Mouse (Mus musculus) left cerebral cortex, adult 2 months (tissue): Measurements from ENCODE around the gene Nbeal2. TPM values are rescaled to one million over a fixed set of nuclear protein-coding genes. Genes with fewer than 3 reads are reported as not detected.

Experiments used
- DNase-seq, 2 experiments: peaks; one replicate each; pipeline ENCODE4 v3.0.0; 2021 to 2022; ENCODE audit warnings: low spot score in 2 of 2, mixed read lengths in 1 of 2; ENCODE audit errors: extremely low spot score in 1 of 2
- H3K27ac ChIP-seq: fragments of 200-600 bp; 2 replicates; pipeline ENCODE4 v1.8.1; 2022
- H3K4me3 ChIP-seq: fragments of 200-600 bp; 2 replicates; pipeline ENCODE4 v1.8.1; 2022
- CTCF ChIP-seq: fragments of 200-600 bp; IDR thresholded peaks from 2 replicates; pipeline ENCODE4 v1.8.1; 2022; ENCODE audit warnings: antibody characterized with exemption, mild to moderate bottlenecking, moderate library complexity
- intact Hi-C: fragments of 180-260 bp; cut with DNase I; formaldehyde crosslinking; loops from one replicate; pipeline ENCODE4 v1.15.1; 2025
- microRNA-seq, 2 experiments: library from miRNA; unstranded; fragments of <30 nt; microRNA quantifications; one replicate each; pipeline ENCODE4 v1.2.0; 2021
- total RNA-seq, 2 experiments: library from RNA; stranded (reverse); gene quantifications; 2 replicates each; pipeline ENCODE4 v1.2.3; 2021

Nbeal2 gene
- total RNA-seq, 2 experiments from 2014 or later, result 12.6 to 14.4 TPM

- DNase-seq, result no peak
- no peak for TF ChIP-seq CTCF
- Histone ChIP-seq H3K4me3 (no peak overlapping the region), H3K27ac (no peak overlapping the region)
- intact Hi-C loops, result no loop called here
Measured at GRCm38 (mm10) chr9:110622621-110623219, 31.2 kb downstream of the Nbeal2 start.

- no peak for DNase-seq
- Histone ChIP-seq H3K27ac (no peak overlapping the region), H3K4me3 (no peak overlapping the region)
- intact Hi-C loops, result no loop called here
- TF ChIP-seq CTCF, result no peak
Measured at GRCm38 (mm10) chr9:110620685-110621084, 33.3 kb downstream of the Nbeal2 start.

GRCm38 (mm10) chr9:110620180-110620579 lies 33.8 kb downstream of the Nbeal2 start:
- no peak for DNase-seq
- no peak overlapping the region for H3K4me3 ChIP-seq
- TF ChIP-seq CTCF, result no peak; the same call in 1 of the 2 replicates
- no peak overlapping the region for H3K27ac ChIP-seq
- intact Hi-C loops, result no loop called here

- Histone ChIP-seq H3K4me3 (no peak overlapping the region), H3K27ac (no peak overlapping the region)
- no peak for DNase-seq
- no peak for TF ChIP-seq CTCF
- intact Hi-C loops, result no loop called here
Measured at GRCm38 (mm10) chr9:110617081-110617480, 36.9 kb downstream of the Nbeal2 start.

- no peak for DNase-seq
- no peak for TF ChIP-seq CTCF
- Histone ChIP-seq H3K4me3 (no peak overlapping the region), H3K27ac (no peak overlapping the region)
- intact Hi-C loops, result no loop called here
Measured at GRCm38 (mm10) chr9:110611471-110611870, 42.5 kb downstream of the Nbeal2 start.

GRCm38 (mm10) chr9:110583521-110583920 lies 70.4 kb downstream of the Nbeal2 start:
- Histone ChIP-seq H3K27ac (no peak overlapping the region), H3K4me3 (no peak overlapping the region)
- no peak for TF ChIP-seq CTCF
- no peak for DNase-seq
- intact Hi-C loops, result no loop called here

- no peak for TF ChIP-seq CTCF
- DNase-seq, result no peak
- intact Hi-C loops, result no loop called here
- H3K4me3 ChIP-seq, result no peak overlapping the region
- H3K27ac ChIP-seq, result no peak overlapping the region
Measured at GRCm38 (mm10) chr9:110582161-110582560, 71.8 kb downstream of the Nbeal2 start.

Small RNAs within 50 kb of the gene (microRNA-seq; reads per million reads assigned to microRNA genes)
- gene Mir8107, result 0 to 0.24 reads per million in 2 experiments

Other genes starting within 250 kb of the Nbeal2 start
- 10 to 100 TPM; 63.6 to 64.1 TPM for gene Ptpn23, start 245.9 kb downstream of the Nbeal2 start, total RNA-seq
- under 1 TPM in 1 of 2 experiments, not detected in 1; 0.57 TPM for gene Ngp, start 234.4 kb downstream of the Nbeal2 start, total RNA-seq
- gene Klhl18, start 177.5 kb downstream of the Nbeal2 start, total RNA-seq, result 10 to 100 TPM; 27.4 to 28.3 TPM
- 1 to 10 TPM; 3.8 to 4.4 TPM for gene Kif9, start 177.2 kb downstream of the Nbeal2 start, total RNA-seq
- 10 to 100 TPM; 64.1 to 71.1 TPM for gene Setd2, start 121.6 kb downstream of the Nbeal2 start, total RNA-seq
- 1 to 10 TPM; 2.7 to 3.6 TPM for gene Nradd, start 29.7 kb downstream of the Nbeal2 start, total RNA-seq
- 10 to 100 TPM; 56.2 to 56.9 TPM for gene Ccdc12, start 2.3 kb upstream of the Nbeal2 start, total RNA-seq
- not detected for gene Myl3, start 87.7 kb upstream of the Nbeal2 start, total RNA-seq
- 1 to 10 TPM; 5.8 to 7.2 TPM for gene Pth1r, start 93.0 kb upstream of the Nbeal2 start, total RNA-seq
- gene Prss42, start 144.0 kb upstream of the Nbeal2 start, total RNA-seq, result not detected
- not detected for gene Prss44, start 159.8 kb upstream of the Nbeal2 start, total RNA-seq
- under 1 TPM in 1 of 2 experiments, not detected in 1; 0.14 TPM for gene Prss43, start 172.5 kb upstream of the Nbeal2 start, total RNA-seq
- under 1 TPM; 0.38 to 0.49 TPM for gene Prss45, start 180.4 kb upstream of the Nbeal2 start, total RNA-seq
- not detected for gene Prss46, start 190.3 kb upstream of the Nbeal2 start, total RNA-seq
- gene Prss50, start 203.8 kb upstream of the Nbeal2 start, total RNA-seq, result under 1 TPM; 0.93 to 0.94 TPM
- 10 to 100 TPM in 1 of 2 experiments, 1 to 10 TPM in 1; 8.4 to 10.8 TPM for gene Als2cl, start 225.7 kb upstream of the Nbeal2 start, total RNA-seq
- gene Tmie, start 226.0 kb upstream of the Nbeal2 start, total RNA-seq, result 1 to 10 TPM; 3.0 to 3.4 TPM